Mouse (Mus musculus) G1E-ER4 (cell line): ENCODE results near the gene Elmsan1. TPM values are rescaled to one million over a fixed set of nuclear protein-coding genes. Genes with fewer than 3 reads are reported as not detected.

ENCODE experiments used
- GATA1 ChIP-seq: IDR thresholded peaks from one replicate; pipeline ENCODE4 v1.8.0; 2012; ENCODE audit warnings: low read length, inconsistent platforms
- polyA plus RNA-seq: library from polyadenylated mRNA; stranded (reverse); fragments of >175 nt; gene quantifications from 2 replicates; pipeline ENCODE4 v1.2.3, GENCODE M21; 2012

Gene Elmsan1
- polyA plus RNA-seq, 1 experiment = 107 TPM

- TF ChIP-seq GATA1 = no peak
Observed at GRCm38 (mm10) chr12:84203170-84203777, 15.4 kb downstream of the Elmsan1 start.

DNA sequence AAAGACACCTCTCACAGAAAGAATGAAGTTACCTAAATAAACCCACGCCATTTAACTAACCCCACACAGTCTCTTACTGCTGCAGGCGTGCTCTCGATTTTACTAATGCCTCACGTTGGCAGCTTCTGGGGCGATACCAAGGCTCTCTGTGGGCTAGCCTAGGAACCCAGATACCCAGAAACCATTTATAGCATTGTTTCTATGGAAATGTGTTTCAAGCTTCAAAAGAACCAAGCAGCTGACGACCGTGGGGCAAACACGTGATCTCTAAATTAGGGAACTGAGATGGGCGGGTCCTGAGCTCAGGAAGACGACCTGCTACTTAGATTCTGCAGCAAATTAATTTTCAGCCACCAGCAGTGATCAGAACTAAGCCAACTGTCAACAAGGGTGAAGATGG, 16.1 kb downstream of the Elmsan1 start:
- TF ChIP-seq GATA1 = no peak

- TF ChIP-seq GATA1 = no peak
Observed at GRCm38 (mm10) chr12:84201686-84202484, 16.8 kb downstream of the Elmsan1 start.

DNA sequence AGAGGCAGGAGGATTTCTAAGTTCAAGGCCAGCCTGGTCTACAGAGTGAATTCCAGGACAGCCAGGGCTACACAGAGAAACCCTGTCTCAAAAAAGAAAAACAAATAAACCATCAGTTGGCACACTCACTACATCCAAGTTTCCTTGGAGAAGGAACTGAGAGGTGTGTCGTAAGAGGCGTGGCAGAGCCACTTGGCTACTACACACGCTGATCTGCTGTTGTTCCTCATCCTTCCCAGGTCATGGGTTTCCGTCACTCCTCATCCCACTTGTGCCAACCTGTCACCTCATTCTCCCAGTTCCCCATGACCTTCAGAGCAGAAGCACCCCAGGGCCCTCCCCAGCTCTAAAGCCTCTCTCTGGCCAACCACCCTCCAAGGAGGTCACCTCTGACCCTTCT, 17.5 kb downstream of the Elmsan1 start:
- TF ChIP-seq GATA1 = no peak

GRCm38 (mm10) chr12:84198880-84199279, 19.8 kb downstream of the Elmsan1 start:
- TF ChIP-seq GATA1 = no peak

- TF ChIP-seq GATA1 = no peak
Observed at GRCm38 (mm10) chr12:84198076-84198679, 20.5 kb downstream of the Elmsan1 start.

GRCm38 (mm10) chr12:84195195-84195594, 23.5 kb downstream of the Elmsan1 start:
- TF ChIP-seq GATA1 = no peak

DNA sequence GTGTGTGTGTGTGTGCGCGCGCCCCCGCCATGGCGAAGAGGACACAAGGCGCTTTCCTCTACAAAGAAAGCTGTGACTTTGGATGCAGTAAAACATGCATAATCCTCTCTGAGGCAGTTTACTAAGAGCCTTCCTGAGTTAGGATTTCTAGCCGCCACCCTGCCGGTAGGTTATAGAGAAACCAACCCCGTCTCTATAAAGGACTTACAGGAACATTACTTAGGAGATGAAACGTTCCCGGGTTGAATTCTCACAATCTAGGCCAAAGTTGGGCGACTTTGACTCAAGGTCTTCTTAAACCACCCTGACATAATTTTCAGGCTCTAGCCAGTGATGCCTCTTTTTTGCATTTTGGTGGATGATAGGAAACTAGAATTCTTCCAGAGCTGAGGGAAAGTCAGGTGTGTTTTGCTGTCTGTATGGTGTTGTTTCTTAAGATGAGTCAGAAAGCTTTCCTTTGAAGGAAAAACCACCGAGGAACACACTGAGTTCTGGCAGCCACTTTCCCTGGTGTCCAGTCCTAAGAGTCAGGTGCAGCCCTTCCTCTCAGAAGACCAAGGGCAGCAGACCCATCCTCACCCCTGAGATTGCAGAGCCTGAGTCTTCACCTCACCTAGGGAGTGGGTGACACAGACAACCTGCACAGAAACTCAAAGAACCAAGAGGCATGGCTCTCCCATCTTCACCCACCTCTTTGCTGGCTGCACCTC, 24.1 kb downstream of the Elmsan1 start:
- no peak for TF ChIP-seq GATA1

- TF ChIP-seq GATA1 = no peak
Observed at GRCm38 (mm10) chr12:84193642-84194399, 24.9 kb downstream of the Elmsan1 start.

GRCm38 (mm10) chr12:84192741-84193641, 25.7 kb downstream of the Elmsan1 start:
- no peak for TF ChIP-seq GATA1

GRCm38 (mm10) chr12:84192280-84192679, 26.4 kb downstream of the Elmsan1 start:
- no peak for TF ChIP-seq GATA1

DNA sequence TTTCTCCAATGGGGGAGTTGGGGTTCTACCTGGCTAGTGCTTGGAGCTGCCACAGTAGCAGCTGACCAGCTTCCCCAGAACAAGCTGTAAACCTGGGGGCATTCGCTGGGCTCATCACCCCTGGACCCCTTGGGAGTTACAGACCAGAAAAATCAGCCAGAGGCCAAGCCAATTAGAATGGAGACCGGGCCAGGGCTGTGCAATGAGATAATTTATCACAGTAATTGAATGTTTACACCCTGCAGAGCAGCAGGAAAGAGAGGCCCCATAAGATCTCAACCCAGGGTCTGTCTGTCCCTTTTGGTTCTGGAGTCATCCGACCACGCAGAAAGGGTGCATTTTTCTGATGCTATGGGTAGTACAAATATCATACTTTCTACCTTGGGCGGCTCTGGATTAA, 26.9 kb downstream of the Elmsan1 start:
- TF ChIP-seq GATA1 = no peak

- no peak for TF ChIP-seq GATA1
Observed at GRCm38 (mm10) chr12:84191190-84191589, 27.5 kb downstream of the Elmsan1 start.

DNA sequence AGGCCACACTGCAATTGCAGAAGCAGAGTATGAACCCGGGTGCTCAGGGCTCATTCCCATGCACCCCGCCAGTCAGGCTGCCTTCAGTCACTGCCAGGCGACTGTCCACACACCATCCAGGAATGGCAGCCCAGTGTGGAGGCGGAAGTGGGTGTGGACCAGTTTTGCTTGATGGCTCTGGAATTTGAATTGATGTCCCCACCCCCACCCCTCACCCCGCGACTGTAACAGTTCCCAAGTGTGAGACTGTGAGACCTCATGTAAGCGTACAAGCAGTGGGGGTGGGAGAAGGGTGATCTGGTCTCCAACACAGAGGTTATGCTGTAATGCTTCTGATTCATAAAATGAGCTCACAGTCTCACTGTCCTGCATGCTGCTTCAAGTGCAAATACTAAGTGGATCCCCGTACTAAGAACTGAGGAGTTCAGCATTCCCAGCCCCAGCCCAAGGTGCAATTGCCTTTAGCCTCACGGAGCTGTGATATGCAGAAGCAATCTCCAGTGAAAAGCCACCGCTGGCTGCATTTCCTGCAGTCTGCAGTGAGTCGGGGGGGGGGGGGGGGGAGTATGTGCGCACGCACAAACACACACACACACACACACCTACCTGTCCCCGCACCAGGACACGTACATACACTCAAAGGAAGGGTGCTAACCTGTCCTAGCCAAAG, 28.4 kb downstream of the Elmsan1 start:
- no peak for TF ChIP-seq GATA1
